Mouse (Mus musculus) forebrain, embryonic 11.5 days (tissue): ENCODE data around the gene Map4k1. TPM values are rescaled to one million over a fixed set of nuclear protein-coding genes. Genes with fewer than 3 reads are reported as not detected.

Source experiments
- ATAC-seq: fragments of 200-750 bp; cut with Nextera tagmentation; replicated peaks from 2 replicates; pipeline ENCODE4 v1.8.0; 2017; ENCODE audit warnings: moderate TSS enrichment; ENCODE audit not compliant: low FRiP score
- DNase-seq: peaks from one replicate; pipeline ENCODE4 v3.0.0-alpha.2; 2017; ENCODE audit warnings: low spot score
- H3K27ac ChIP-seq: fragments of 300-500 bp; sonication (generic); 2 replicates; pipeline ENCODE4 v1.5.1; 2014; ENCODE audit warnings: low read depth, low read length
- H3K27me3 ChIP-seq: fragments of 300-500 bp; sonication (generic); 2 replicates; pipeline ENCODE4 v1.6.1; 2014; ENCODE audit warnings: mild to moderate bottlenecking, low read length, mixed read lengths; ENCODE audit not compliant: control insufficient read depth, insufficient read depth
- H3K36me3 ChIP-seq: fragments of 300-500 bp; sonication (generic); 2 replicates; pipeline ENCODE4 v1.6.1; 2014; ENCODE audit warnings: mild to moderate bottlenecking, low read length, moderate library complexity, mixed read lengths; ENCODE audit not compliant: control insufficient read depth, insufficient read depth
- H3K4me1 ChIP-seq: fragments of 300-500 bp; sonication (generic); replicated peaks from 2 replicates; pipeline ENCODE4 v1.6.1; 2014; ENCODE audit warnings: low read length, mixed read lengths; ENCODE audit not compliant: control insufficient read depth, insufficient read depth
- H3K4me2 ChIP-seq: fragments of 300-500 bp; sonication (generic); 2 replicates; pipeline ENCODE4 v1.6.1; 2014; ENCODE audit warnings: low read depth, mild to moderate bottlenecking, low read length, moderate library complexity, mixed read lengths; ENCODE audit not compliant: severe bottlenecking
- H3K4me3 ChIP-seq: fragments of 300-500 bp; sonication (generic); 2 replicates; pipeline ENCODE4 v1.5.1; 2014; ENCODE audit warnings: low read depth, low read length
- H3K9ac ChIP-seq: fragments of 300-500 bp; sonication (generic); 2 replicates; pipeline ENCODE4 v1.6.1; 2014; ENCODE audit warnings: low read length
- H3K9me3 ChIP-seq: fragments of 300-500 bp; sonication (generic); 2 replicates; pipeline ENCODE4 v1.6.1; 2016; ENCODE audit warnings: low read length, mixed read lengths; ENCODE audit not compliant: control insufficient read depth
- WGBS: fragments of 180-500 bp; shearing (Covaris S2); extraction: QIAGEN DNeasy Blood & Tissue Kit; methylation state at CpG from one replicate; pipeline ENCODE4 v1.1.7; 2014; 5-methylcytosine and 5-hydroxymethylcytosine counted together
- polyA plus RNA-seq: library from polyadenylated mRNA; unstranded; fragments of >200 nt; fragmentation: Nextera tagmentation; extraction: Ambion mirVana; gene quantifications from 2 replicates; pipeline ENCODE4 v1.2.1, GENCODE M21; 2014

Map4k1 gene
- polyA plus RNA-seq, 1 experiment from 2014 or later: 5.9 TPM

DNA sequence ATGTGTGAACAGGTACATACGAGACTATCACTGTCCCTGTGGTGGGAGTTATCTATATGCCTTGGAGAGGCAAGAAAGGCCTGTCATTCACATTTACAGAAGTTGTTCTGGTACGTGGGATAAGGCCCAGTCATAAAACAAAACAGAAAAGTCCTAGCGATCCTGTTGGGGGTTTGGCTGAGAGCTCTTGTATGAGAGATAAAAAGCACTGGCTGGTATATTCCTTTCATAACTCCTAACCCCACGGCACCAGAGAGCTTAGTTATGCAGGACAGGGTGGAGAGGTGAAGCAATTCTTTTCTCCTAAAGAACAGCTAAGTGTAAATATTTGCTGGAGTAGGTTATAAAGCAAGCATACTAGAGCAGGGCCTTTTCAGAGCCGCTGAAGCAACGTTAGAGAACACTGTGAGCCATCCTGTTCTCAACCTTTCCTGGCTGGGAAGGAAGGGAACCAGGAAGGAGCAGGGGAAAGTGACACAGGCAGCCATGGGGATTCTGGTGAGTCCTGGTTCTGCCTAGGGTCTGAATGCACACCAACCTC, 22.3 kb upstream of the Map4k1 start:
- no peaks in the 10 kb centered on the region for H3K27me3 ChIP-seq
- DNase-seq: no peak
- 49% methylated on average over 6 of the region's 6 CpGs for WGBS
- H3K9me3 ChIP-seq: no peaks in the 10 kb centered on the region
- no peak overlapping the region for H3K4me3 ChIP-seq
- no peaks in the 10 kb centered on the region for H3K36me3 ChIP-seq
- peak overlapping the region; percentile 54 for H3K4me2 ChIP-seq
- peaks cover 22% of the 10 kb centered on the region for H3K4me1 ChIP-seq
- no peak overlapping the region for H3K27ac ChIP-seq
- ATAC-seq: no peak
- peak overlapping the region; percentile 82; the same call in 1 of the 2 replicates for H3K9ac ChIP-seq

GRCm38 (mm10) chr7:28960354-28961046, 21.4 kb upstream of the Map4k1 start:
- WGBS: 43% methylated on average over 9 of the region's 9 CpGs
- no peaks in the 10 kb centered on the region for H3K27me3 ChIP-seq
- H3K36me3 ChIP-seq: no peaks in the 10 kb centered on the region
- H3K9ac ChIP-seq: peak overlapping the region; percentile 82
- H3K4me3 ChIP-seq: peak overlapping the region; percentile 88
- H3K27ac ChIP-seq: no peak overlapping the region
- peaks cover 22% of the 10 kb centered on the region for H3K4me1 ChIP-seq
- H3K9me3 ChIP-seq: no peaks in the 10 kb centered on the region
- peak overlapping the region; percentile 54 for H3K4me2 ChIP-seq
- no peak for ATAC-seq
- DNase-seq: no peak

- H3K36me3 ChIP-seq: no peaks in the 10 kb centered on the region
- H3K27me3 ChIP-seq: no peaks in the 10 kb centered on the region
- ATAC-seq (peak; percentile 6; the same call in 1 of the 2 replicates), DNase-seq (no peak)
- H3K27ac ChIP-seq: peak overlapping the region; percentile 63
- H3K4me2 ChIP-seq: peak overlapping the region; percentile 54
- peaks cover 21% of the 10 kb centered on the region for H3K4me1 ChIP-seq
- H3K4me3 ChIP-seq: peak overlapping the region; percentile 88
- H3K9me3 ChIP-seq: no peaks in the 10 kb centered on the region
- H3K9ac ChIP-seq: peak overlapping the region; percentile 82
- 0% methylated on average over 7 of the region's 7 CpGs for whole genome bisulfite sequencing
Observed at GRCm38 (mm10) chr7:28961584-28961926, 20.3 kb upstream of the Map4k1 start.

DNA sequence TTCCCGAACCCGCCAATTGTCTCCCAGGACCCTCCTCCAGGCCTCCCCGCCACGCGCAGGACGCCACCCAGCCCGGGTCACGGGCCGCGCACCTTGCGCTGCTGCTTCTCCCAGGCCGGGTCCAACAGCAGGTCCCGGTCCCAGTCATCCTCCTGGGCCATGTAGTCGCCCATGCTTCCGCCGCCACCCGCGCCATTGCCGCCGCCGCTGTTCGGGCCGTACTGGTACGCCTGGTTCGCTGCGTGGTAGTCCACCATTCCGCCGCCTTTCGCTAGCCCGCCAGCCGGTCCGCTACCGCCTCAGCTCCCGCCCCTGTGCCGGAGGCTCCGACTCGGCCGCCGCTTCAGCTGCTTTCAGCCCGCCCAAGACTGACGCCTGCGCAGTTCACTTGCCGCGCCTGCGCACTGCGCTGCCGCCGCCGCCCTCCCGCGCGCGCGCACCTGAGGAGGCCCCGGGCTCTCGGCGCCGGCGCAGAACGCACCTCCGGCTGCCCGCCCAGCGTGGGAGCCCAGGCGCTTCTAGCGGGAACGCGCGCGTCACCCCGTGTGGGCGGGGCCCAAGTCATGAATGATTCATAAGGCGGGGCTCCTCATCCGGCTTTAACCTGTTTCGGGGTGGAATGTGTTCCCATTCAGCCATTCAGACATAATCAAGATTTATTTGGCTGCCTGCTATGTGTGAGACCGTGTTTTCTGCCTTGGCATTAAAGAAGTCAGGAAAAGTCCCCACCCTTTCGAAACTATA, 19.8 kb upstream of the Map4k1 start, which contains the start of gene Actn4:
Actn4 (minus strand) TSS at position 414 of the 744 bp plus-strand sequence.
- Histone ChIP-seq H3K4me3 (peak within 1 kb of the TSS; percentile 88), H3K4me2 (peak within 1 kb of the TSS; percentile 54), H3K9me3 (no peaks in the 10 kb centered on the region), H3K9ac (peak within 1 kb of the TSS; percentile 82), H3K4me1 (peaks cover 21% of the 10 kb centered on the region), H3K27me3 (no peaks in the 10 kb centered on the region), H3K36me3 (no peaks in the 10 kb centered on the region), H3K27ac (peak within 1 kb of the TSS; percentile 63)
- DNase-seq (peak; percentile 100), ATAC-seq (peak; percentile 91)
- WGBS: 1% methylated on average over 76 of the region's 76 CpGs

- DNase-seq: no peak
- no peak overlapping the region for H3K4me2 ChIP-seq
- no peak overlapping the region for H3K9ac ChIP-seq
- no peaks in the 10 kb centered on the region for H3K9me3 ChIP-seq
- no peak overlapping the region for H3K4me3 ChIP-seq
- ATAC-seq: no peak
- no peak overlapping the region for H3K27ac ChIP-seq
- H3K27me3 ChIP-seq: no peaks in the 10 kb centered on the region
- H3K36me3 ChIP-seq: no peaks in the 10 kb centered on the region
- peaks cover 21% of the 10 kb centered on the region for H3K4me1 ChIP-seq
- 75% methylated on average over 3 of the region's 3 CpGs for WGBS
Observed at GRCm38 (mm10) chr7:28963399-28963923, 18.4 kb upstream of the Map4k1 start.

GRCm38 (mm10) chr7:28965346-28965840, 16.5 kb upstream of the Map4k1 start:
- H3K4me2 ChIP-seq: no peak overlapping the region
- no peak overlapping the region for H3K9ac ChIP-seq
- H3K27ac ChIP-seq: no peak overlapping the region
- ATAC-seq: no peak
- no peaks in the 10 kb centered on the region for H3K27me3 ChIP-seq
- no peak for DNase-seq
- no peaks in the 10 kb centered on the region for H3K36me3 ChIP-seq
- no peak overlapping the region for H3K4me3 ChIP-seq
- WGBS: 79% methylated on average over 5 of the region's 5 CpGs
- H3K9me3 ChIP-seq: no peaks in the 10 kb centered on the region
- peaks cover 6% of the 10 kb centered on the region for H3K4me1 ChIP-seq

DNA sequence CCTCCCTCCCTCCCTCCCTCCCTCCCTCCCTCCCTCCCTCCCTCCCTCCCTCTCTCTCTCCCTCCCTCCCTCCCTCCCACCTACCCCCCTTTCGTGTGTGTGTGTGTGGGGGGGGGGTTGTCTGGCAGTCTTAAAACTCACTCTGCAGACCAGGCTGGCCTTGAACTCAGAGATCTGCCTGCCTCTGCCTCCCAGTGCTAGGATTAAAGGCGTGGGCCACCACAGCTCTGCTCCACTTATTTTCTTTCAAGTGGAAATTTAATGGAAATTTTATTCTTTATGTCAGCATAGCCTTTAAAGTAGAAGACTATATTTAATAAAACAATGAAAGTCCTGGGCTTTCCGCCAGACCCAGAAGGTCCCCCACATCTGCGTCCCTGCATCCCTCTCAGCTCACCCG, 15.7 kb upstream of the Map4k1 start:
- Histone ChIP-seq H3K4me2 (no peak overlapping the region), H3K27ac (no peak overlapping the region), H3K9ac (no peak overlapping the region), H3K9me3 (no peaks in the 10 kb centered on the region), H3K4me3 (no peak overlapping the region), H3K36me3 (no peaks in the 10 kb centered on the region), H3K4me1 (no peaks in the 10 kb centered on the region), H3K27me3 (no peaks in the 10 kb centered on the region)
- DNase-seq (no peak), ATAC-seq (no peak)
- 81% methylated on average over 4 of the region's 5 CpGs for WGBS

GRCm38 (mm10) chr7:28966751-28967505, 14.9 kb upstream of the Map4k1 start:
- ATAC-seq (no peak), DNase-seq (no peak)
- H3K36me3 ChIP-seq: no peaks in the 10 kb centered on the region
- H3K9ac ChIP-seq: no peak overlapping the region
- H3K4me3 ChIP-seq: no peak overlapping the region
- H3K4me1 ChIP-seq: no peaks in the 10 kb centered on the region
- H3K9me3 ChIP-seq: no peaks in the 10 kb centered on the region
- no peak overlapping the region for H3K27ac ChIP-seq
- H3K4me2 ChIP-seq: no peak overlapping the region
- H3K27me3 ChIP-seq: no peaks in the 10 kb centered on the region
- WGBS: 69% methylated on average over 4 of the region's 4 CpGs
